Mouse (Mus musculus) C2C12 (cell line): Measurements from ENCODE around the gene Dlk2. TPM values are rescaled to one million over a fixed set of nuclear protein-coding genes. Genes with fewer than 3 reads are reported as not detected.

Experiments
- H3K27me3 ChIP-seq: one replicate; pipeline ENCODE4 v1.6.1; 2011; ENCODE audit not compliant: control insufficient read depth, insufficient read depth, insufficient read length
- H3K36me3 ChIP-seq: one replicate; pipeline ENCODE4 v1.6.1; 2011; ENCODE audit not compliant: control insufficient read depth, insufficient read depth
- H3K4me3 ChIP-seq: one replicate; pipeline ENCODE4 v1.5.1; 2011; ENCODE audit warnings: mild to moderate bottlenecking, control low read depth; ENCODE audit not compliant: poor library complexity, insufficient read depth, severe bottlenecking
- H3K79me2 ChIP-seq: one replicate; pipeline ENCODE4 v1.6.1; 2011; ENCODE audit not compliant: control insufficient read depth, insufficient read depth
- H3K79me3 ChIP-seq: one replicate; pipeline ENCODE4 v1.6.1; 2011; ENCODE audit warnings: low read depth, control low read depth
- H3ac ChIP-seq: one replicate; pipeline ENCODE3; 2011; ENCODE audit warnings: low read depth; ENCODE audit not compliant: control insufficient read depth, insufficient read length
- CEBPB ChIP-seq: IDR thresholded peaks from one replicate; pipeline ENCODE4 v1.6.1; 2011; ENCODE audit warnings: low read depth, mild to moderate bottlenecking, control low read depth, moderate library complexity
- CTCF ChIP-seq: IDR thresholded peaks from one replicate; pipeline ENCODE4 v1.5.1; 2011; ENCODE audit not compliant: control insufficient read depth, insufficient read depth, insufficient read length
- FOSL1 ChIP-seq: IDR thresholded peaks from one replicate; pipeline ENCODE4 v1.8.0; 2011; ENCODE audit warnings: mild to moderate bottlenecking, low read length; ENCODE audit not compliant: poor library complexity, insufficient read depth, severe bottlenecking
- MAX ChIP-seq: IDR thresholded peaks from one replicate; pipeline ENCODE4 v1.6.1; 2011; ENCODE audit warnings: mild to moderate bottlenecking, control low read depth
- MYOD1 ChIP-seq: IDR thresholded peaks from one replicate; pipeline ENCODE4 v1.6.1; 2011; ENCODE audit warnings: low read depth; ENCODE audit not compliant: control insufficient read depth, insufficient read length
- MYOG ChIP-seq: IDR thresholded peaks from one replicate; pipeline ENCODE4 v1.6.1; 2011; ENCODE audit not compliant: control insufficient read depth, insufficient read length; ENCODE audit errors: extremely low read depth
- USF1 ChIP-seq: IDR thresholded peaks from one replicate; pipeline ENCODE4 v1.6.1; 2011; ENCODE audit warnings: low read depth, mild to moderate bottlenecking, control low read depth, moderate library complexity
- polyA plus RNA-seq: library from polyadenylated mRNA; unstranded; fragments of >200 nt; fragmentation: generic; extraction: Trizol; gene quantifications from one replicate; pipeline ENCODE4 v1.2.1, GENCODE M21; 2012; ENCODE audit warnings: missing spikeins

The Dlk2 gene
- polyA plus RNA-seq, 1 experiment, result 14.7 TPM

DNA sequence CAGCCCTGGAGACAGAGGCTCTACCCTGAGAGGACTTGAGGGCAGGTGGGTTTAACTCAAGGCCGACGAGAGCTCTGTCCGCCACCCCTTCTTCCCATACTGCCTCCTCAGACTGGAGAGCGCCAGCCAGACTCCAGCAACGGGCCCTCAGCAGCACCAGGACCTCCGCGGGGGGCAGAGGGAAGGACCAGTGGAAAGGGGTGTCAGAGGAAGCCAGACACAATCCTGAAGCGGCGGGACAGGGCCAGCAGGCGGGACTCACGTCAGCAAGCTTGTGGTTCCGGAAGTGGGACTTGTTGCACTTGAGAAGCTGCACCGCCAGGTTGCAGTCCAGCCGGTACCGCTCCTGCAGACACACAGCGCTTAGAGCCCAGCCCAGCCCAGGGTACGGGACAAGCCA is 37.5 kb upstream of the Dlk2 start:
- Histone ChIP-seq H3K36me3 (peaks cover 83% of the 10 kb centered on the region), H3K79me2 (peaks cover 23% of the 10 kb centered on the region), H3K27me3 (no peaks in the 10 kb centered on the region), H3K4me3 (no peak overlapping the region), H3K79me3 (peaks cover 3% of the 10 kb centered on the region), H3ac (no peak overlapping the region)
- TF ChIP-seq CEBPB (no peak), MYOD1 (no peak), MAX (no peak), FOSL1 (no peak), USF1 (no peak)

DNA sequence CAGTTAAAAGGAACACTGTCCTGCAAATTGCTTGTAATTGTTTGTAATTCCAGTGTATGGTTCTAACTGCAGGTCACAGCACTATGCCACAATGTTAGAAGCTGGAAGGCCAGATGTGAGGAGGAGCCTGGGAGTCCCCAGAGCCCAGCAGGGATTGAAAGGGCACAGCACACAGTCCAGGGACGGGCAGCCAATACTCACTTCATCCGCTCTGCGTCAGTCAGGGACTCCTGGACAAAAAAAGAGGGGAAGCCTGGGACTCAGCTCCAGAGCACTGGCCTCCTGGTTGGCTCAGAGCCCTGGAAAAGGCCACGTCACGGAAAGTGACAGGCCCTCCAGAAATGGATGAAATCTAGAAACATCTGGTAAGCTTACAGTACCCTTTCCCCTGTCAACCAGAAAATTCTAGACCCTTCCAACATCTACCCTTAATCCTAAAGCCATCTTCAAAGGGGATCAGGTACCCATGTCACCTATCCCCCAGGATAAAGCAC is 35.0 kb upstream of the Dlk2 start:
- peaks cover 43% of the 10 kb centered on the region for H3K79me2 ChIP-seq
- peaks cover 13% of the 10 kb centered on the region for H3K79me3 ChIP-seq
- TF ChIP-seq CEBPB, result no peak
- H3K27me3 ChIP-seq, result no peaks in the 10 kb centered on the region
- H3K4me3 ChIP-seq, result no peak overlapping the region
- no peak overlapping the region for H3ac ChIP-seq
- peaks cover 90% of the 10 kb centered on the region for H3K36me3 ChIP-seq

DNA sequence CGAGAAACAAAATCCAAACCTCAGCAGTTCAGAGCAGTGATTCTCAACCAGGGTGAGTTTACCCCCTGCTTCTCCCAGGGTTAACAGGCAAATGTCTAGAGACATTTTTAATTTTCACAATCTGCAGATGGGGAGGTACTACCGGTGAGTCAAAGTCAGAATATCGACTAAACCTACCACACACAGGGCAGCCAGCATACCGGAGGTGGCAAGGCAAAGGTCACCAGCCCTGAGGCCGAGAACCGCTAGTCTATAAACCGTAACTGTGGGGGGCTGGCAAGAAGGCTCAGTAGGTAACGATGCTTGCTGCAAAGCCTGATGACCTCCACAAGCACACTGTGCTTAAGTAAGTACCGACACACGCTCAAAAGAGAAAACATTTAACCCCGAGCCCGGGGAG is 31.7 kb upstream of the Dlk2 start:
- Histone ChIP-seq H3ac (peak overlapping the region; percentile 38), H3K79me3 (peaks cover 41% of the 10 kb centered on the region), H3K4me3 (no peak overlapping the region), H3K79me2 (peaks cover 76% of the 10 kb centered on the region), H3K27me3 (no peaks in the 10 kb centered on the region), H3K36me3 (peaks cover 72% of the 10 kb centered on the region)
- TF ChIP-seq MYOG (no peak), FOSL1 (no peak), MAX (no peak), CEBPB (no peak), USF1 (no peak), CTCF (no peak), MYOD1 (no peak)

DNA sequence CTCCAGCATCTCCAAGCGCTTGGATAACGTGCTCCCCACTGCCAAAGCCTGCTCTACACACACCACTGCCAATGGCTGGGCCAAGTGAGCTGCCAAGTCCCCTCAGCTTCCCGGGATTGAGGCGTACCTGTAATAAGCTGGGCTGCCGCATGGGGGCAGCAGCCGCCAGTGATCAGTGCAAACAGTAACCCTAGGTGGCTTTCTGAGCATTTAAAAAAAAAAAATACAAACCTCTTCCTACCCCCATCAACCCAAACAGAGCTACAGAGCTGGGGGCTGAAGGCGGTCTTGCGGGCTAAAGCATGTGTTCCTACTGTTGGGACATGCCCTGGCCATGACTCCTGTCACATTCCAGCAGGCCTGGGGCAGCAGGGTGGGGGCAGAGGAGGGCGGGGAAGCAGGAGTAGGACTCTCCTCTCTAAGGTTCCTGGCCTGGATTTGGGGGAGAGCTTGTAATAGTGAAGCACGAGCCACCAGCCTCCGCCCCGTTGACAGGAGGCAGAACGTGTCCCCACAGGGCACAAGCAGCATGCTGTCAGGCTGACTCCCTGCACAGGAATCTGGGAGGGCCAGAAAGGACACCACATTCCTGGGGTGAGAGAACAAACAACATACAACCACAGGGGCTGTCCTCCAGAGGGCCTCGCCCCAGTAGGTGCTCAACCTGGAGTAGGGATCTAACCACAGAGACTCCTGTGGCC is 31.2 kb upstream of the Dlk2 start:
- no peaks in the 10 kb centered on the region for H3K27me3 ChIP-seq

DNA sequence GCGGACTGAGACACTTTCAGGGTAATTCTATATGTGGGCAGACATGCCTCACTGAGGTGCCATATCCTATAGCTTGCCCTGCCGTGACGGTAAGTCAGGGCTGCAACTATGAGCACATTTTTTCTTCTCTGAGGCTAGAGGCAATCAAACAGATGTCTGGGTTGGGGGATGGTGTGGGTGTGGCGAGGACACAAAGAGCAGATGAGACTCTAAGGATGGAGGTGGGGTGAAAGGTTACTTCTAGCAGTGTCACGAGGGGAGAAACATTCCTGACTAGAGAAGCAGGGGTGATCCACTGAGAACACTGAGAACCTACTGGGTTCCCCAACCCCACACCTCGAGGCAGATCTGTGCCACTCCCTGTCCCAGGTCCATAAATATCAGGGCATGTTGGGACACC is 30.2 kb upstream of the Dlk2 start:
- no peak for TF ChIP-seq MAX
- no peak for TF ChIP-seq MYOG
- no peak for TF ChIP-seq CTCF
- TF ChIP-seq MYOD1, result no peak
- no peak for TF ChIP-seq FOSL1
- no peak for TF ChIP-seq USF1
- no peak for TF ChIP-seq CEBPB
- no peaks in the 10 kb centered on the region for H3K27me3 ChIP-seq
- H3K79me2 ChIP-seq, result peaks cover 90% of the 10 kb centered on the region
- peaks cover 56% of the 10 kb centered on the region for H3K79me3 ChIP-seq
- H3K36me3 ChIP-seq, result peaks cover 72% of the 10 kb centered on the region
- H3K4me3 ChIP-seq, result no peak overlapping the region
- H3ac ChIP-seq, result peak overlapping the region; percentile 20

More for the DNA sequence above, 31.2 kb upstream of the Dlk2 start:
- TF ChIP-seq MAX (peak; percentile 96), FOSL1 (no peak), CTCF (peak; percentile 67), USF1 (no peak), CEBPB (no peak), MYOD1 (peak; percentile 14), MYOG (no peak)
- peak overlapping the region; percentile 38 for H3ac ChIP-seq
- peaks cover 81% of the 10 kb centered on the region for H3K79me2 ChIP-seq
- peaks cover 47% of the 10 kb centered on the region for H3K79me3 ChIP-seq
- H3K4me3 ChIP-seq, result no peak overlapping the region
- peaks cover 74% of the 10 kb centered on the region for H3K36me3 ChIP-seq

DNA sequence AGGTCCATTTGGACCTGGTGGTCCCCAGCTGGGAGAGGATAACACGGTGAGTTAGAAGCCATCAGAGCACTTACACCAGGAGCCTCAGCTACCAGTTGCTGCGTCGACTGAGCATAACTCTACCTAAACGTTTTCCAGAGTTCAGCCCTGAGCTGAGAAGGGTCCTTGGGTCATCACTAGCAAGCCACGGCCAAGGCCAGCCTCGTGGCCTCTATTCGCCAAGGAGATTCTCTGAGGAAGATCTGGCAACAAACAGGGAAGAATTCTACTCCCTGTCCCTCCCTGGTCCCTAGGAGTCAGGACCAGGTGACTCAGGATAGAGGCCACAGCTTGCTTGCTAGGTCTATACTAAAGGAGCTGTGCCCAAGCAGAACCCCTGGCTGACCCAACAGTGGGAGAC is 29.7 kb upstream of the Dlk2 start:
- peaks cover 59% of the 10 kb centered on the region for H3K79me3 ChIP-seq
- H3K79me2 ChIP-seq, result peaks cover 94% of the 10 kb centered on the region
- H3ac ChIP-seq, result no peak overlapping the region
- TF ChIP-seq CEBPB (no peak), MAX (no peak), USF1 (no peak), FOSL1 (no peak), MYOG (no peak), CTCF (no peak), MYOD1 (no peak)
- no peak overlapping the region for H3K4me3 ChIP-seq
- no peaks in the 10 kb centered on the region for H3K27me3 ChIP-seq
- peaks cover 67% of the 10 kb centered on the region for H3K36me3 ChIP-seq
